Mouse (Mus musculus) granulocyte monocyte progenitor cell, adult 5-6 weeks (primary cell): Measurements from ENCODE around the gene Pla2g15. TPM values are rescaled to one million over a fixed set of nuclear protein-coding genes. Genes with fewer than 3 reads are reported as not detected.

ENCODE experiments used
- total RNA-seq, 2 experiments: library from RNA; stranded (forward) in 1 of 2; stranded (reverse) in 1 of 2; fragments of 200-712, 200-1000 nt in 1 of 2; fragments of >200 nt in 1 of 2; fragmentation: Nextera tagmentation in 1 of 2; gene quantifications; 2 replicates each; pipeline ENCODE4 v1.2.3; 2014 to 2017

The Pla2g15 gene
- total RNA-seq, 2 experiments from 2014 or later: 12.9 to 22.9 TPM

Other genes with a start within 250 kb of the Pla2g15 start
- gene Pskh1, start 250.0 kb upstream of the Pla2g15 start, total RNA-seq (2014; fragmentation: Nextera tagmentation): 18.0 and 28.1 TPM in 2 replicates
- 19.7 and 20.6 TPM in 2 replicates for gene Pskh1, start 250.0 kb upstream of the Pla2g15 start, total RNA-seq (2017)
- gene Ctrl, start 216.5 kb upstream of the Pla2g15 start, total RNA-seq (2014; fragmentation: Nextera tagmentation): 2.9 and 5.5 TPM in 2 replicates
- 2.7 TPM in 1 of 2 replicates, not detected in the other for gene Ctrl, start 216.5 kb upstream of the Pla2g15 start, total RNA-seq (2017)
- 176 and 220 TPM in 2 replicates for gene Psmb10, start 212.0 kb upstream of the Pla2g15 start, total RNA-seq (2014; fragmentation: Nextera tagmentation)
- gene Psmb10, start 212.0 kb upstream of the Pla2g15 start, total RNA-seq (2017): 71.7 and 92.7 TPM in 2 replicates
- not detected in 2 replicates for gene Lcat, start 207.0 kb upstream of the Pla2g15 start, total RNA-seq (2014; fragmentation: Nextera tagmentation)
- not detected in 2 replicates for gene Lcat, start 207.0 kb upstream of the Pla2g15 start, total RNA-seq (2017)
- 4.7 and 7.8 TPM in 2 replicates for gene Slc12a4, start 184.3 kb upstream of the Pla2g15 start, total RNA-seq (2014; fragmentation: Nextera tagmentation)
- 1.6 and 6.8 TPM in 2 replicates for gene Slc12a4, start 184.3 kb upstream of the Pla2g15 start, total RNA-seq (2017)
- gene Dpep3, start 171.0 kb upstream of the Pla2g15 start, total RNA-seq (2014; fragmentation: Nextera tagmentation): not detected in 2 replicates
- gene Dpep3, start 171.0 kb upstream of the Pla2g15 start, total RNA-seq (2017): not detected in 2 replicates
- gene Dus2, start 159.1 kb upstream of the Pla2g15 start, total RNA-seq (2014; fragmentation: Nextera tagmentation): 8.3 and 9.6 TPM in 2 replicates
- gene Dus2, start 159.1 kb upstream of the Pla2g15 start, total RNA-seq (2017): 10.8 and 20.1 TPM in 2 replicates
- gene Dpep2nb, start 144.4 kb upstream of the Pla2g15 start, total RNA-seq (2014; fragmentation: Nextera tagmentation): not detected in 2 replicates
- gene Dpep2nb, start 144.4 kb upstream of the Pla2g15 start, total RNA-seq (2017): 0.39 TPM in 1 of 2 replicates, not detected in the other
- 5.6 and 11.6 TPM in 2 replicates for gene Ddx28, start 138.5 kb upstream of the Pla2g15 start, total RNA-seq (2014; fragmentation: Nextera tagmentation)
- gene Ddx28, start 138.5 kb upstream of the Pla2g15 start, total RNA-seq (2017): 15.1 and 20.2 TPM in 2 replicates
- gene Nfatc3, start 91.6 kb upstream of the Pla2g15 start, total RNA-seq (2014; fragmentation: Nextera tagmentation): 74.1 and 86.3 TPM in 2 replicates
- 31.7 and 32.7 TPM in 2 replicates for gene Nfatc3, start 91.6 kb upstream of the Pla2g15 start, total RNA-seq (2017)
- not detected in 2 replicates for gene Esrp2, start 13.4 kb upstream of the Pla2g15 start, total RNA-seq (2014; fragmentation: Nextera tagmentation)
- gene Esrp2, start 13.4 kb upstream of the Pla2g15 start, total RNA-seq (2017): not detected in 2 replicates
- gene Slc7a6, start 18.5 kb downstream of the Pla2g15 start, total RNA-seq (2014; fragmentation: Nextera tagmentation): 29.6 and 30.3 TPM in 2 replicates
- gene Slc7a6, start 18.5 kb downstream of the Pla2g15 start, total RNA-seq (2017): 21.9 and 31.5 TPM in 2 replicates
- 35.9 and 45.8 TPM in 2 replicates for gene Slc7a6os, start 60.5 kb downstream of the Pla2g15 start, total RNA-seq (2014; fragmentation: Nextera tagmentation)
- 36.2 and 37.2 TPM in 2 replicates for gene Slc7a6os, start 60.5 kb downstream of the Pla2g15 start, total RNA-seq (2017)
- 22.9 and 31.2 TPM in 2 replicates for gene Prmt7, start 60.5 kb downstream of the Pla2g15 start, total RNA-seq (2014; fragmentation: Nextera tagmentation)
- 46.4 and 66.3 TPM in 2 replicates for gene Prmt7, start 60.5 kb downstream of the Pla2g15 start, total RNA-seq (2017)
- gene Smpd3, start 187.6 kb downstream of the Pla2g15 start, total RNA-seq (2014; fragmentation: Nextera tagmentation): not detected in 2 replicates
- gene Smpd3, start 187.6 kb downstream of the Pla2g15 start, total RNA-seq (2017): 0.13 TPM in 1 of 2 replicates, not detected in the other